Mouse (Mus musculus) embryonic fibroblast, embryonic 13.5 days (primary cell): ENCODE measurements at regions not wholly inside any gene's neighbourhood (a gene's known extent, or its start where the extent isn't known, plus 50 kb on each side); places are given as distances from the start of the nearest gene placed in this dataset.

Source experiments
- H3K27ac ChIP-seq: 2 replicates; pipeline ENCODE4 v1.5.1; 2012; ENCODE audit warnings: low read length, control low read depth, inconsistent platforms; ENCODE audit not compliant: insufficient read depth
- H3K4me1 ChIP-seq: 2 replicates; pipeline ENCODE4 v1.6.1; 2011; ENCODE audit warnings: low read length; ENCODE audit not compliant: control insufficient read depth, insufficient read depth
- H3K4me3 ChIP-seq: 2 replicates; pipeline ENCODE4 v1.5.1; 2011; ENCODE audit warnings: mild to moderate bottlenecking, control low read depth, low read length; ENCODE audit not compliant: insufficient read depth
- CTCF ChIP-seq: IDR thresholded peaks from 2 replicates; pipeline ENCODE4 v1.5.1; 2011; ENCODE audit warnings: mild to moderate bottlenecking, control low read depth, low read length, moderate library complexity, borderline replicate concordance; ENCODE audit not compliant: insufficient read depth
- POLR2A ChIP-seq: IDR thresholded peaks from 2 replicates; pipeline ENCODE4 v1.6.1; 2011; ENCODE audit warnings: low read depth, mild to moderate bottlenecking, control low read depth, low read length, moderate library complexity

DNA sequence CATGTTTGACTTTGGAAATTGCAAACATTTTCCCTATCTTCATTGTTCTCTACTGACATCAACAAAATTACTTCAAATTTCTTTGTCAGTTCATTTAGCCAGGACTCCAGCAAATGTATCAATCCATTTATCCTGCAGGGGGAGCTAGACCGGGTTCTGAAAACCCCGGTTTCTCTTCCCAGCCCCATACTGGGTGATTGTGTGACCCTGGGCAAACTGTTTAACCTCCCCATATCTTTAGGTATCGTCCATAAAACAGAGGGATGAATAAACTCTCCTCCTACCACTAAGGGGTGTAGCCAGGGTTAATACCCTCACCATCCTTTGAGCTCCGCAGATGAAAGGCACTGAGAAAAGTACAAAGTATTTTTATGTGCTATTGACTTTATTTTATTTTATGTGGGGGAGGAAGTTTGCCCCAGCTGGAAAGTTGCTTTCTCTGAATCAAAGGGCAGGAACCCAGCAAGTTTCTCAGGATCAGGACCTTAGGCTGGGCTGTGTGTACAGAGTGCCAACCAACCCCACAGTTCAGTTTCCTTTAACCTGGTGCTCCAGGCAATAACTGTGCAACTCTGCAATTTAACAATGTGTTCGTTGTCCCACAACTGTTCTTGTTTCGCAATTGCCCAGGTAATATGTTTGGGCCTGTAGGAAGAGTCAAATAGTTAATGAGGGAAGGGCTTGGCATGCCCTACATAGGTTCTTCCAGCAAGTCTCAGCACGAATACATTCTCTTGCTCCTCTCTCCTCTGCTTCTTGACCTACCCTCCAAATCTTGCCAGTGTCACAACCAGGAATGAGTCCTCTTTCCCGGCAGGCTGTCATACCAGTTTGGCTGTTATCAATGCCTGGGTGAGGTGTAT lies 696.1 kb upstream of the A1bg start:
- Histone ChIP-seq H3K4me1 (no peaks in the 10 kb centered on the region), H3K4me3 (no peak overlapping the region), H3K27ac (no peak overlapping the region)
- TF ChIP-seq POLR2A (no peak), CTCF (no peak)

DNA sequence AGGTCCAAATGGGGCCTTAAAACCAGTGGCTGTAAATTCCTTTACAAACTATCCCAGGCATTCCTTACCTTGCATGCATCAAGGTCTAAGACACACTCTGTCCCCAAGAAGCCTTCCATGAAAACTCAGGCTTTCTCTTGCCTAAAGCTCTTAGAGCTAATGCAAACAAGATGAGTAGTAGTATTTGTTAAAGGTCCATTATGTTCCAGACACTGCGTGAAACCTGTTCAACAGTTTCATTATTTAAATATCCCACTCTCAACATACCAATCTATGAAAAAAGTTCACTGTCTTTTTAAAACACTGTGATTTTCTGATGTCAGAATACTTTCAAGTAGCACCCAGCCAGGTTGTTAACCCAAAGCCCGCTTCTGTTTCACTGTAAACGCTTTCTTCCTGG lies 687.9 kb upstream of the A1bg start:
- Histone ChIP-seq H3K27ac (peak overlapping the region; percentile 24; the same call in 1 of the 2 replicates), H3K4me3 (no peak overlapping the region), H3K4me1 (peaks cover 9% of the 10 kb centered on the region)
- TF ChIP-seq POLR2A (no peak), CTCF (no peak)

DNA sequence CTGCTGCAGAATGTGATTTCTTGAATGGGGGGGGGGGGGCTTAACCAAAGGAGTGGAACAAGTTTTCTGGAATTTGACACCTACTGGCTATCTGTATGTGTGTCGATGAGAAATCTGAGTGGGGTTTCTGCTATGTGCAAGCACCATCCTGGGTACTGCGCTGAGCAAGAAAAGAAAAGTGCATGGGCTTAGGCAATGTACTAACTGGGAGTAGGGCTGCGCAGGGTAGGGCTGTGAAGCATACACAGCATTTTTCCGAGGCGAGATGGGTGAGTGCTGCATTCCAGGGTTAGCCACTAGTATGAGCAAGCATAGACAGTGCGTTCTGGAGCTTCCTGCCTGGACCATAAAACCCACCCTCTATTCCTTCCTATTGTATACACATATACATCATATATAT lies 686.8 kb upstream of the A1bg start:
- Histone ChIP-seq H3K4me3 (no peak overlapping the region), H3K4me1 (peaks cover 9% of the 10 kb centered on the region), H3K27ac (peak overlapping the region; percentile 98)
- TF ChIP-seq POLR2A (no peak), CTCF (no peak)

DNA sequence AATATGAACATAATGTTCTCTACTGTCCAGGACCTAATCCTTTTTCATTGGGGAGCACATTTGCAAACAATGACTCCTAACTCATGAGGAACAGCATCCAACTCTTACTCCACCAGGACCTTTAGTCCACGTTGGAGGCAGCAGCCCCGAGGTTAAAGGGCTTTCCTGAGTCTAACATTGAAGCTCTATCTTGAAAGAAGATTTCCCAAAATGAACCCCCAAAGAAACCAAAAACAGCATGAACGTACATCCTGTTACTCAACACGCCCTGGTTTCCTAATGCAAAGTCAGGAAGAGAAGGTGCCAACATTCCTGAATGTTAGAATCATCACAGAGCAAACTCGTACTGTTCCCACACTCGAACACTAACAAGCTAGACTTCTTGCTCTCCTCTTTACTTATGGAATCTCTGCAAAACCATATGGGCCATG lies 685.5 kb upstream of the A1bg start:
- Histone ChIP-seq H3K4me3 (no peak overlapping the region), H3K27ac (peak overlapping the region; percentile 98), H3K4me1 (peaks cover 9% of the 10 kb centered on the region)
- no peak for TF ChIP-seq POLR2A
- TF ChIP-seq CTCF: no peak

DNA sequence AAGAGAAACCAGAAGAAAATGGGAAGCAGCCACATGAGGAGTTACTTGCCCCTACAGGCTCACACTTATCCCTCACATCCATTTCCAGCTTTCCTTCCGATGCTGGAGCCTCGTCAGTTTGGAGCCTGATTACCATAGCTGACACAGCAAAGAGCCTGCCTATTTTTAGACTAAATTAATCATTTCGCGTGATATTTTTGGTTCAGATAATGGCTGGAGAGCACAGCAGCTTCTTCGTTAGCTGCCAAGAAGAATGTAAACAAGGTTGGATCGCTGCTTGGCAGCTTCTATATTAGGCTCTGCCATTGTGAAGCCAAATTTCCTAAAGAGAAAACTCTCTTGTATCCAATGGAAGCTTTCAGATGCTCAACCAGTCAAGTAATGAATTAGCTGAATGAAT lies 676.9 kb upstream of the A1bg start:
- TF ChIP-seq POLR2A: no peak
- TF ChIP-seq CTCF: no peak
- no peak overlapping the region for H3K4me3 ChIP-seq
- no peak overlapping the region for H3K27ac ChIP-seq
- no peaks in the 10 kb centered on the region for H3K4me1 ChIP-seq

DNA sequence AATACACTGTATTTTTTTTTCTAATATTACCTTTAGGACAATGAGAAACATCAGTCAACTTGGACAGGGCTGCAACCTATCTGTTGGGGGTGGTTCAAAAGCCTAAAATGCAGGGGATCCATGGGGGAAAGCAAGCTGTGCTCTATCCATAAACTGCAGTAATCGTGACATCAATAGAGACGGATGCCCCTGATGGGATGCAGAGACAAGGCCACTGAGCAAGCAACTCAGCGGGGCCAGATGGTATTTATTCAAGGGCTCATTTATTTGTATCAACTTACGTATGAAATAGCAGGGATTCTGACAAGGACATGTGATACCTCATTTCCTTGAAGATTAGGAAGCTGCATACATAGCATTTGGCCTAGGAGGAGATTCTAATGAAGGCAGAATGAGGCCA lies 673.5 kb upstream of the A1bg start:
- H3K4me1 ChIP-seq: no peaks in the 10 kb centered on the region
- no peak overlapping the region for H3K4me3 ChIP-seq
- H3K27ac ChIP-seq: no peak overlapping the region
- TF ChIP-seq CTCF: no peak
- TF ChIP-seq POLR2A: no peak

DNA sequence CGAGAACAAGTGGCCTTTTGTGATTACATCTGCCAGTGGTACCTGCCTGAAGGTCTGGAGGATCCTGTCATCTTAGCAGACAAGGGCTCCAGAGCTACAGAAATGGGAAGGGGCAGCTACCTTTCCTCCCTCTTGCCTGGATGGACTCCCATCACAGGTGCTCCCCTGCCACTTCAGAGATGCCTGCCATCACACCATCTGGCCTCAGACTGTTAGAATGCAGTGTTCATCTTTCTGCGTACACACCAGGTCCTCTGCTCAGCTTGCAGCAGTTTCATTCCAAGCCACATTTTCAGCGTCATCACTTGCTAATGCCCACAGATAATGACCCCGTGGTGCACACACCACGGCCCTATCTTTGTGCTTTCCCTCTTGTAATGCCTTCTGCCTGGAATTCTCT lies 666.1 kb upstream of the A1bg start:
- H3K27ac ChIP-seq: peak overlapping the region; percentile 43; the same call in 1 of the 2 replicates
- no peaks in the 10 kb centered on the region; the same call in 1 of the 2 replicates for H3K4me1 ChIP-seq
- TF ChIP-seq POLR2A: no peak
- TF ChIP-seq CTCF: no peak
- H3K4me3 ChIP-seq: no peak overlapping the region

DNA sequence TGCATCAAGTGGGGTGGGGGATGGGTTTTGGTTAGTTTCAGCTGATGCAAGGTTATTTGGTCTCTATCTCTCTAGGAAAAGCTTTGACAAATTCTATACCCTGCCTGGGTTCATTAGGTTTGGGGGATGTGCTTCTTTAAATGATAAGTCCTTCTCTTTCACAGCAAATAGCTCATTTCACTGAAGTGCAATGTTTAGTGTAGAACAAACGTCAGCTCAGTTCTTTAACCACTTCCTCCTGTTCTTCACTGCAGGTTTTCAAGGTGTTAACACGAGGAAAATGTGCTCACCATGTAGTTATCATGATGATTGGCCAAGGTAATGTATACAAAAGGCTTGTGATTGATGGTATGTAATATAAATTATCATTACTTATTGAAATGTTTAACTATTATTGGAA lies 659.5 kb upstream of the A1bg start:
- TF ChIP-seq POLR2A (no peak), CTCF (no peak)
- Histone ChIP-seq H3K4me3 (no peak overlapping the region), H3K4me1 (no peaks in the 10 kb centered on the region)

DNA sequence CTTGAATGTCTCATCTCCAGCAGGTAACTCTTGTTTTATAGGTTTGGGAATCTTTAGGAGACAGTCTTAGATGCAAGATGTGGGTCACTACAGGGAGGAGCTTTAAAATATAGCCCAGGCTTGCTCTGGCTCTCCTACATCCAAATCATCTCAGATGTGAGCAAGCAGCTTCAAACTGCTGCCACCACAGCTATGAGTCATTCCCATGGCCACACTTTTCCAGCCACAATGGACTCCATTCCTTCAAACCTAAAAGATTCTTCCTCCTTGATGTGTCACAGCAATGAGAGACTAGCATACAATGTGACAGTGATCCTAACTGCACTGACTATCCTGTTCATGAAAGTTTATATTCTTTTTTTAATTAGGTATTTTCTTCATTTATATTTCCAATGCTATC lies 640.5 kb upstream of the A1bg start:
- no peak overlapping the region for H3K27ac ChIP-seq
- TF ChIP-seq POLR2A (no peak), CTCF (no peak)
- H3K4me1 ChIP-seq: no peaks in the 10 kb centered on the region
- H3K4me3 ChIP-seq: no peak overlapping the region

More for the DNA sequence above, 659.5 kb upstream of the A1bg start:
- H3K27ac ChIP-seq: no peak overlapping the region

DNA sequence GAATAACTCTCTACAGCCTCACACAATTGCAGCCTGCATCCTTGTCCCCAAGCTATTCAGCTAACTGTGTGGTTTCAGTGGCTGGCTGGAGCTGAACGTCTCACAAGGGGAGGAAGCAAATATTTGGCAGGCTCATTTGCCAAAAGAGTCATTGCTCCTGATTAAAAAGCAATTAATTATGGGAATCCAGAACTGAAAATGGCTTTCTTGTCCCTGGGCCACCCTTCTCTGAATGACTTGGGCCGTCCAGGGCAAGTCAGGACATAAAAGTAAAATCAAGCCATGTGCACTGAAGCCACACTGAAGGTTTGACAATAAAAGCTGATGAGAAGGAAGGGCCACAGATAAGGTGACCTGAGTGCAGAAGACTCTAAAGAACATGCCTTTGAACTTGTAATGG lies 639.4 kb upstream of the A1bg start:
- Histone ChIP-seq H3K4me1 (no peaks in the 10 kb centered on the region), H3K27ac (no peak overlapping the region), H3K4me3 (no peak overlapping the region)
- TF ChIP-seq CTCF (no peak), POLR2A (no peak)
